Mouse (Mus musculus) thymus, postnatal 36 days (tissue): ENCODE data around the gene Vcpkmt.

Source experiments
- DNase-seq, 2 experiments: peaks; one replicate each; pipeline ENCODE4 v3.0.0; 2022; ENCODE audit warnings: mixed read lengths in 2 of 2

The Vcpkmt gene

GRCm38 (mm10) chr12:69537675-69538361 lies 45.0 kb downstream of the Vcpkmt start:
- peak; percentile 55 to 65 for DNase-seq

- peak in 1 of 2 experiments; percentile 14 for DNase-seq
These were observed 45.6 kb downstream of the Vcpkmt start for GRCm38 (mm10) chr12:69537243-69537674.

GRCm38 (mm10) chr12:69536616-69537242 lies 46.1 kb downstream of the Vcpkmt start:
- DNase-seq: no peak

GRCm38 (mm10) chr12:69533237-69533636 lies 49.6 kb downstream of the Vcpkmt start:
- DNase-seq: no peak

- no peak for DNase-seq
These were observed 50.3 kb downstream of the Vcpkmt start for GRCm38 (mm10) chr12:69532530-69532929.

GRCm38 (mm10) chr12:69532091-69532490 lies 50.7 kb downstream of the Vcpkmt start:
- DNase-seq: no peak

- DNase-seq: peak; percentile 58 to 69
These were observed 53.0 kb downstream of the Vcpkmt start for GRCm38 (mm10) chr12:69529694-69530403.

GRCm38 (mm10) chr12:69528275-69529032 lies 54.4 kb downstream of the Vcpkmt start:
- no peak for DNase-seq
